Mouse (Mus musculus): ENCODE results near the gene Dcakd.
A peak's percentile ranks its signal among the peaks of the same experiment; 100 is the strongest.

Dcakd gene

DNA sequence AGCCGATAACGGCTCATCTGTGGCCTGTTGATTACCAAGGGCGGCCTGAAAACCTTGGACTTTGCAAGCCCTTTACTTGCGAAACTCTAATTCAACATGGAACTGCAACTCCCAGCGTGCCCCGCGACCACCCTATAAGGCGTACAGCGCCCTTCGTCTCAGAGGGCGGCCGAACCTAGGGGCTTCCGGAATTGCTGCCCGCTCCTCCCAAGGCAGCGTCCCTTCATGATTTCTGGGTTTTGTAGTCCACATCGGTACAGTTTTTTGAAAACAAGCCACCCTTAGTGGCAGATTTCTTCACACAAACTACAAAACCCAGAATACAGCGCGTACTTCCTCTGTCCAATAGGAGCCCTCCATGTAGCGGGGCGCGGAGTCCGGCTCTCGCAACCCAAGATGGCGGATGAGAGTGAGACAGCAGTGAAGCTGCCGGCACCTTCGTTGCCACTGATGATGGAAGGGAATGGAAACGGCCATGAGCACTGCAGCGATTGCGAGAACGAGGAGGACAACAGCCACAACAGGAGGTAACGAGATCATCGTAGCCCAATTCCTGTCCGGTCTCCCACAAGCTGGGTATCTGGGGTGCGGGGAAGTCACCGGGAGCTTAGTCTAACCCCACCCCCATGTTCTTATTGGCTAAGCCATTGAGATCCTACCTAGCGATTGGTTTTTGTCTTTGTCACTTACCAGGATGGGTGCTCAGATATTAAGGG is at the start of gene Dcakd, which contains the start of gene Nmt1:
Gene Dcakd (minus strand): TSS at position 158 of the 716 bp plus-strand sequence.
Gene Nmt1 (plus strand): TSS at position 15 of the 716 bp plus-strand sequence.
- peak; percentile 97 for DNase-seq (ENCODE audit: low read depth, low spot score)

DNA sequence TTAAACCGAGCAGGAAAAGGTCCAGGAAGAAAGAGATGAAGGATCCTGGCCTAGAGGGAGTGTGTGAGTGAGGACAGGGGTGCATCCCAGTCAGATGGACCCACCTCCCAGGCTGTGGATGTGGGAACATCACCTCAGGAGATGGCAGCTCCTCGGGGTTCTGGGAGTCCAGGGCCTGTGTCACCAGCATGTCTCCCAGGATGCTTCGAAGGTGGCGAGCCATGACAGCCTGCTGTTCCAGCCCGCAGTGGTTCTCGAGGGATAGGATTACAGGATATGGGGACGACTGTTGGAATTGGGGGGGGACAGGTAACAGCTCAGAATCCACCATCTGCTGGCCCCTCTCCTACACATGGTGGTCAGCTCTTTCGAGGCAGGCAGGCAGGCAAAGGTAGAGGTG is 48.4 kb upstream of the Dcakd start:
- no peak for DNase-seq (ENCODE audit: low read depth, low spot score)

DNA sequence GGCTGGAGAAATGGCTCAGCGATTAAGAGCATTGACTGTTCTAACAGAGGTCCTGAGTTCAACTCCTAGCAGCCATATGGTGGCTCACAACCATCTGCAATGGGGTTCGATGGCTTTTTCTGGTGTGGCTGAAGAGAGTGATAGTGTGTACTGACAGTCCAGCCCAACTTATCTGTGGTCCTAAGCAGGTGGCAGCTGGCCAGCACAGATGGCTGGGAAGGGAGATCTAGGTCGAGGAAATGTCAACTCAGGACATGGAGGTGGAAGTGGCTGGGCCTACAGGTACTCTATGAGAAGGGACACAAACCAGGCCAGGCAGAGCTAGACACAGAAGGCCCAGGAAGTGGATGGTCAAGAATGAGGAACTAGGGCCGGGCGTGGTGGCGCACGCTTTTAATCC is 47.9 kb upstream of the Dcakd start:
- no peak for DNase-seq (ENCODE audit: low read depth, low spot score)

DNA sequence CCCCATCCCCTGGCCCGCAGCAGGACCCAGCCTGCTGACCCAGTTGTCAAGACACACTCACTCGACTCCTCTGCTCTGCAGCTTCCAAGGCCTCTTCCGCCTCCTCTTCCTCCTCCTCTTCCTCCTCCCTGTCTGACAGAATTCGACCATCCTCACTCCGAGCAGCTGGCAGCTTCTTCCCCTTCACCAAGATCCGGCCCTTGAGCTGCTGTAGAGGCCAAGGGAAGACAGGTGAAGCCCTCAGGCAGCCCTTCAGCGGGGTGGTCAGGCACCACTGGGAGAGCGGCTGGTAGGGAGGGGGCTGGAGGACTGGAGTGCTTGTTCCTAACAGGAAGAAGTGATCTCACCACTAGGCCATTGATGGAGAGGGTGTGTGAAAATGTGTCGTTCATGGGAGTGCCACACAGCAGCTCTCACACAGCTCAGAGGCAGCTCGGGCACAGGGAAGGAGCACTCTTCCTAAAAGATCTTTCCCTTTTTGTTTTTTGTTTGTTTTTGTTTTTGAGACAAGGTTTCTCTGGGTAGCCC is 46.7 kb upstream of the Dcakd start:
- no peak for DNase-seq (ENCODE audit: low read depth, low spot score)

DNA sequence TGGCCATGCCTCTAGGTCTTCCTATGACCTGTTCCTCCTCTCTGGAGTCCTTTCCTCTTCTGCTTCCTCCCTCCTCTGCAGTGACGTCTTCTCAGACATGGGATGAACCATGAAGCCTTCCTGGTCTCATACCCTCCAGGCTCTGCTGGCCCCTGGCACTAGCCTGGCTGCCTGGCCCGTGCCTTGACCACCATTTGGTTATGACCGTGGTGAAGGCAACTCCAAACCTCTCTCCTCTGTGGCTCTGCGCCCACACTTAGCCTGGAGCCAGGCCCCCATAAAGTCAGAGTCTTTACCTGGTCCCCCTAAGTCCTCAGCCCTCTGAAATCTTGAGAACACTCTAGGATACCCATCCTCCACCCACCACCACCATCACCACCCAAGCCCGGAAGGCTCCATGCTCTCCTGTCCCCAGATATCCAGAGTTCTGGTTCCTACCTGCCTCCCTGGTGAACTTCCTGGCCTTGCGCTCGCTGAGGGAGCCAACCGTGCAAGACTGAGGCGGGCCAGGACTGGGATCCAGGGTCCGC is 46.1 kb upstream of the Dcakd start:
- no peak for DNase-seq (ENCODE audit: low read depth, low spot score)

DNA sequence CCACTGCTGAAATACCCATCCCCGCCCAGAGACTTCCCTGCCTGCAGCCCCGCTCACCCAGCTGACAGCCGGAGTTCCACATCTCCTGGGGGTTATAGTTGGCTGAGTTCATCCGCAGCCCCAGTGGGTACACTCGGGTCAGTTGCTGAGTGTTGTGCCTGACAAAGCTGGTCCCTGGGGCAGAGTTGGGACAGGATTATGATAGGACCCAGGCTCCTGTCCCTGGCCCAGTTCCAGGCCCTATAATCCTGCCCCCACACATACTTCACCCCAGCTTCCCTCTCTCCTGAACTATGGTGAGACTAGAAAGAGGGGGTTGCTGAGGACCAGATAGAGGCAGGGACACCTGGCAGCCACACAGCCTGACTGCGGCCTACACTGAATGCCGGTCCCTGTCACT is 45.5 kb upstream of the Dcakd start:
- no peak for DNase-seq (ENCODE audit: low read depth, low spot score)

DNA sequence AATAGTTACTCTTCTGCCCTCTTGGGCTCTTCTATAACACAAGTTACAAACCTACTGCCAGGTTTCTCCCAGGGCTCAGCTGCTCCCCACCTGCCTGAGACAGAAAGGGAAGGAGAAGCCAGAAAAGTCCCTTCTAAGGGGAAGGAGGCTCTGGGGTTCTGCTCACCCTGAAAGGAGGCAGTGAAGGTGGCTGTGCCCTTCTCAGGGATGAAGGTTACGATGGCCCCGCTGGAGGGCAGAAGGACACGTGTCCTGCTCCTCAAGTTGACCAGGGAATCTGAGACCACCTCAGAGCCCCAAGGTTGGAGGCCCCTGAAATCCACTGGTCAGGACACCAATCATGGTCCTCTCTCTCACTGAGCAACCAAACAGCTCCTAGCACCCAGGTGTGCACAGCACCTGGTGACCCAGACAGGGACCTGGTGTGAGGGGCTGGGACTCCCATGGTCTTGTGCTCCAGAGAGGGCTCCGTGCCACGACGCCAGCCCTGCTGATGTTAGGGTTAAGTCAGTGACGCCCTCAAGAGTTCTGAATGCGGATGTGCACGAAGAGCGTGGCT is 42.3 kb upstream of the Dcakd start:
- DNase-seq (ENCODE audit: low read depth, low spot score): no peak

DNA sequence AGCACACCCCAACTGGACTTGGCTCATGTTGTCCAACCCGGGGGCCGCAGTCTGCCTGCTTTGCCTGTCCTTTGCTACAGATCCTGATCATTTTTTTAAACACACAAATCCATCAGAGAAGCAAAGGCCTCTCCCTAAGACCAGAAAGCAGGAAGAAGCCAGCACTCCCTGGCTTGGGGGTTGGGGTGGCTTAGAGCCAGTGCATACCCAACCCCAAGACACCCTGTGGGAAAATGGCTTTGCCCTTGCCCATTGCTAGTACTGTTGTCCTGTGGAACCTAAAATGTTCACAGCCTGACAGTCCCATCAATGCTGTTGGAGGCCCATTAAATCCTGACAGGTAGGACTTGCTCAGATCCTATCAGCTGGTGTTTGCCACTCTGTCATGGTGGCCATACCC is 41.6 kb upstream of the Dcakd start:
- DNase-seq (ENCODE audit: low read depth, low spot score): no peak

DNA sequence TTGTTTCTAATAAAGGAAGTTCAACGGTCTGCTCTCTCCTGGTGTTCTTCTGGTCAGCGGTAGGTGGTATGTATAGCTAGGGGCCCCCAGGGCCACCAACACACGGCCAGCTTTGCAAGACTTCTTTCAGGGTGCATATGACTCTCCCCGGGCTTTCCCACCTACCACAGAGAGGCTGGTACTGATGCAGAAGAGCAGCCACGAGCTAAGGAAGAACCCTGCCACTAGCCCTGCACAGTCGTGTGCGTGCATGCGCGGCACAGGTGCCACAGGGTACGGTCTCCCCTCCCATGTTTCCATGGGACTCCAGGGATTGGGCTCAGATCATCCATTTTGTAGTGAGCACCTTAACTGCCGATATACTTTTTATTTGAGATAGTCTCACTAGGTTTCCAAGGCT is 40.8 kb upstream of the Dcakd start:
- no peak for DNase-seq (ENCODE audit: low read depth, low spot score)

DNA sequence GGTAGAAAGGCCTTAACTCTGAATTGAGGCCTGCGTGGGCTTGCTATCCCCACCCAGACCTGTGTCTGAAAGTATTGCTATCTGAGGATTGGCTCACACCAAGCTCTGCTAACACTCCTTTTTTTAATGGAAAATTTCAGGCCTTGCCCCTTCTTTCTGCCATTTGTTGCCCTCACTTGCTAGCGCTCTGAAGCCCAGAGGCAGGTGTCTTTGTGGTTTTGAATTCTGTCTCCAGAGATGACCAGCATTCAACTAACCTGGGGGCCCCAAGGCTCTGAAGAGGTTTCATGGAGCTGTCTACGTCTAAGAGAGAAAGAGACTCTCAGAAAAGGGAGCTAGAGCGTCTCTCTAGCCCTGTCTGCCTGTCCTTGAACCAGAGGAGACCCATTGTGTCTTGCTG is 40.1 kb upstream of the Dcakd start:
- no peak for DNase-seq (ENCODE audit: low read depth, low spot score)

DNA sequence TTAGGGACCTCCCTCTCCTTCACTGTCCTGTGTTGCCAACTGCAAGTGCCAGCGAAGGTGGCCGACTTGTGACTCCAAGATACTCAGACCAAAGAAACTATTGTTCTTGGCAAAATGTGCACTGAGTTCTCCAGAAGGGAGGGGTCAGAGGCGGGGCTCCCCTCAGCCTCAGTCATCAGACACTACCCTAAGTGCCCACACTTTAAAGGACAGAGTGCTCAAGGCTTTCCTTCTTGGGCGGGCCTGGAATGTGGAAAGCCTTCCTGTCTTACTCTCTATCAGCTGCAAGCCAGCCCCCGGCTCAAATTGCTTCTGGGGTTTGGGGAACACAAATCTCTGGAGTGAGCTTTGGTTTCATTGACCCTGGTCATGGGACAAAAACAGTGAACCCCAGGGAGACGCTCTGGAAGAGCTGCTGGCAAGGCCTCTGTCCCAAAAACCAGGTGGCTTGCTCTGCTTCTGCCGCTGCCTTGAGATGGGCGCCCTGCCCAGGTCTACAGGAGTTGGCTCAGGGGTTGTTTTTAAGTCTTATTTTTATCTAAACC is 39.4 kb upstream of the Dcakd start:
- no peak for DNase-seq (ENCODE audit: low read depth, low spot score)

DNA sequence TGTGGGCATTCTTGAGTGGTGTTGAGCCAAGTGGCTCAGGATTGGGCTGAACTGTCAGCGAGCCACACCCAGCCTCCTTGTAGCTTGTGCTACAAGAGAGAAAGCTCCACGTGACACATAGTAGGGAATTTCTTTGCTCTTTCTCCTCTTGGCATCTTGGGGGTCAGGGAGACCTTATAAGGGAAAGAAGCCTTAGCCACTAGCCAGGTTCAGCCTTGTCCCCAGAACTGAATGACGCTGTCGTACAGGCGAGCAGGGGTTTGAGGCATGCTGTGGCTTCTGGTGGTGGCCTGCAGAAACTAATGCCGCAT is 38.9 kb upstream of the Dcakd start:
- DNase-seq (ENCODE audit: low read depth, low spot score): no peak

DNA sequence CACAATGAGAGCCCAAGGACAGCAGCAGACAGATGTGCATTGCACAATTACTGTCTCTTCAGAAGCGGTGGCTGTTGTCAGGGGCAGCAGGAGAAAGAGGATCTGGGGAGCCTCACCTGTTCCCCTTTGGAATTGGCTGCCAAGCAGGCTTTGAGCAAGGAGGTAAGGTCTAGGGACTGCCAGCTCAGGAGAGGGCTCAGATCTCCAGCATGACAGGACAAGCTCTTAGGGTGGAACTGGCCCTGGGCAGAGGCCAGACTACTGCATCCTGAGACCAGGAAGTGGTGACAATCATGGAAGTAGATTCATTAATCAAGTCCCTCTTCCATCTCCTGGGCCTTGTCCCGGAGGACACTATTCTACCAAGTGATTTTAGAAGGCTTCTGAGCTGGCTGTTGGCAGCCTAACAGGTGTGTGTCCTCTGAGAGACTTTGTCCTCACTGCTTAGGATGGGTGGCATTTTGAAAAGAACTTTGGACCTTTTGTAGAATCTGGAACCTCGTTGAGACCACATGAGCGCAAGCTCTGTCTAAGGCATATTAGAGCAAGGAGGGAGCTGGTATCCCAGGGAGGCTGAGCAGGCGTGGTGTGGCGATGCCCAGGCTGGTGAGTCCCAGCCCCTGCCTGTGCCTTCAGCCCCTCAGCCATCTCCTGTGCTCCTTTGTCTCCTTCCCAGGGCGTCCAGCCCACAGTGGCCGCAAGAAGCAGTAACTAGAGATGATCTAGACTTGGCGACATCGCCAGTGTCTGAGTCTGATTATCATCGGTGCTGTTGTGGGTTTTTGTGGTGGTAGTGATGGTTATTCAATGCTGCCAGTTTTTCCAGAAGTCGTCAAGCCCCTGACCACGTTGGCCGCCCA is 38.3 kb upstream of the Dcakd start:
- DNase-seq (ENCODE audit: low read depth, low spot score): no peak

DNA sequence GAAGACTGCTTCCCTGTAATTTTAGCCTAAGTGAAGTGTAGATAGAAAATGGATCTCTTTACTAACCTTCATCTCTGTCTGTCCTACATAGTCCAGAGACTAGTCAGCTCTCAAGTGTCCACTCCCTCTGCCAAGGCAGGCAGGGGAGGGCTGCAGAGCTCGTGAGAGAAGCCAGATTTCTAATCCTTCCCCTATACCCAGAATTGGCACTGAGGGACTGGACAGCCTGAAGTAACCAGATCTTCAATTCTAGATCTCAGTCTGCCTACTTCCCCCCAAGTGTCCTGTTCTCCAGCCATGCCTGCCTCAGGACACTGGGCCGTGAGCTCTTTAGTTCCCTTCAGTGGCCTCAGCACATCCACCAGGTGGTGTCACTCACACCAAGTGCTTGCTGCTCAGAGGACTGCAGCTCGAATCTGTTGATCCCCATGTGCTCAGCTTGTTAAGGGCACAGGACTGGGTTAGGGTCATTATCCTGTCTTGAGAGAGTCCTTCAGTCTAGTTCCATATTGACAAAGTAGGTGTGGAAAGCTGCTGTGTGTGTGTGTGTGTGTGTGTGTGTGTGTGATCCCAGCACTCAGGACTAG is 30.5 kb upstream of the Dcakd start:
- no peak for DNase-seq (ENCODE audit: low read depth, low spot score)

DNA sequence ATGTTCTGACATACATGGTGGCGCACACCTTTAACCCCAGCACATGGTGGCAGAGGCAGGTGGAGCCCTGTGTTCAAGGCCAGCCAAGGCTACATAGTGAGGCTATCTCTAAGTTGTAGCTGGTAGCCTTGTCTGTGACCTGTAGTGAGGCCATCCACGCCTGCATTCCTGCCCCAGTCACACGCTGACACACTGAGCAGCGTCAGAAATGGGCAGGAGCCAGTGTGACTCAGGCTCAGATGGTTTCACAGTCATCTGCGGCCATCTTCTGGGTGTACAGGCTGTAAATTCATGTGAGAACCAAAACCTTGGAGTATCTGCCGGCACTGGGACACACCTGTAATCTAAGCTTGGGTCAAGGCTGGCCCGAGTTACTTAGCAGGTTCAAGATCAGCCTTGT is 28.5 kb upstream of the Dcakd start:
- no peak for DNase-seq (ENCODE audit: low read depth, low spot score)

DNA sequence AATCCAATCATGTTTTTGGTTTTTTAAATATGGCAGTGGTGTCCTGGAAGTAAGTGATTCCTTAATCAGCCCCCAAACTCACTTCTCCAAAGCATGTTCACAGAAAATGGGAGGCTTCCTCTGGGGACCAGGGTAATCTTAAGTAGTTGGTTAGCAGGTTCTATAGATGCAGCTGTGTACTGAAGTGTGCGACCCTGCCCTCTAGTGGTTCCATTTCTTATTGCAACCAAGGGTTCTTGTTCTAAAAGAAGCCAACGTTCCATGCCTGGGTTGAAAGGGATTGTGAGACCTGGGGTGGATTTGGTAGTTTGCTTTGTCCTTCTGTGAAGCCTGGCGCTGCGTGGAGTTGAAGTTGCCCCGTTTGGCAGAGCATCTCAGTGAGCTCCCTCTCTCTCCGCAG is 26.7 kb upstream of the Dcakd start:
- peak; percentile 68 for DNase-seq (ENCODE audit: low read depth, low spot score)

DNA sequence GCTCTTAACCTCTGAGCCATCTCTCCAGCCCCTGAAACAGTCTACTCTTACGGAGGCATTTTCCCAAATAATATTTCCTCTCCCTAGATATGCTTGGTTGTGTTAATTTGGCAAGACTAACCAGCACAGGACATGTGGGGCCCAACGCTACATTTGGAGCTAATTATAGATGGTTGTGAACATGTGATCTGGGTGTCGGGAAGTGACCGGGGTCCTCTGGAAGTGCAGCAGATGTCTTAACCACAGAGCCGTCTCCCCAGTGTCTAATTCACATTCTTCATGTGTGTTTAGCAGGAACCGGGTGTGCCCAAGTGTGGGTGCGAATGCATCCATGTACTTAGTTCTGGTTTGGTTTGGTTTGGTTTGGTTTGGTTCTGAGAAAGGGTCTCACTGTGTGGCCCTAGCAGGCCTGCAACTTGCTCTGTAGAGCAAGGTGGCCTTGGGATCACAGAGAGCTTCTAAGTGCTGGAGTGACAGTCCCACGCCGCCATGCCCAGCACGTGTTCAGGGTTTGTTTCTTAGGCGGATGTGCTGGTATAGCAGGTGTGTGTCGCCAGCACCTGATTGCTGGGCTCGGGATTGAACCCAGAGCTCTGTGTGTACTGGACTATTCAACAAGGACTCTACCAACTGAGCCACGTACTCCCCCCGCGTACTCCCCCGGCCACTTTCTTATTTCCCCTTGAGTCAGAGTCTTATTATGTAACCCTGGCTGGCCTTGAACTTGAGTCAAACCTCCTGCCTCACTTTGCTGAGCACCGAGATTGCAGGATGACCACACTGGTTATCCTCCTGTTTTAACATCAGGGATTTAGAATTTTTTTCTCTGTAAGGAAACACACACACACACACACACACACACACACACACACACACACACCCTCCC is 25.3 kb upstream of the Dcakd start:
- DNase-seq (ENCODE audit: low read depth, low spot score): no peak

DNA sequence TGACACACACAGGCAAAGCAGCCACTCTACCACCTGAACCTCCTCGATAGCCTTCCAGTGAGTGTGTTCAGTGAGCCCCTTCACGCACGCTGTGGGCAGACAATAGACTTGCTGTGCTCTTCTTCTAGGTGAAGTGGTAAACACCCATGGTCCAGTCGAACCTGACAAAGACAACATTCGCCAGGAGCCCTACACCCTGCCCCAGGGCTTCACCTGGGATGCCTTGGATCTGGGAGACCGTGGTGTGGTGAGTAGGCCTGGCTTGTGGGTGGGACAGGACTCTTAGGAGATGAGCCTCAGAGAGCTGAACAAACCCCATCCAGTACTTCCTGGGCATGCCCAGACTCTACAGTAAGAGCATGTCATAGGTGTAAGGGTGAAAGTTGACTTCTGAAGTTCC is 23.9 kb upstream of the Dcakd start:
- DNase-seq (ENCODE audit: low read depth, low spot score): no peak

DNA sequence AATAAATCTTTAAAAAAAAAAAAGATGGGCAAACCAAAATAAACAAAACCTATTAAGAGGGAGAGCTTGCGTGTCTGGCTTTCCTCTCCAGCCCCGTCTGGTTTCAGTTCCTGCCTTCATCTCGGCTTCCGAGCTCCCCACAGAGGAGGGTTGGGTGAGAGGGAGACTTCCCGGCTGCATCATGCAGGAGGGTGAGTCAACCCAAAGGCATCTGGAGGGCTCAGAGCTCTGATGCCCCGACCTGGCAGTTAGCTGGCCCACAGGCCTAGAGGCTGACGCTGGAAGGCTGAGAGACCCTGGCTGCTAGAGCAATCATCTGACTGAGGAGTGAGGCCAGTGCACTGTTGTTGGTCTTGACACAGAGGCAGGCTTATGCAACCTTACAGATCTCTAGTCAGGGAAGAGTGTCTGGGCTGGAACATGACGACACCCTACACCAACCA is 23.1 kb upstream of the Dcakd start:
- no peak for DNase-seq (ENCODE audit: low read depth, low spot score)

DNA sequence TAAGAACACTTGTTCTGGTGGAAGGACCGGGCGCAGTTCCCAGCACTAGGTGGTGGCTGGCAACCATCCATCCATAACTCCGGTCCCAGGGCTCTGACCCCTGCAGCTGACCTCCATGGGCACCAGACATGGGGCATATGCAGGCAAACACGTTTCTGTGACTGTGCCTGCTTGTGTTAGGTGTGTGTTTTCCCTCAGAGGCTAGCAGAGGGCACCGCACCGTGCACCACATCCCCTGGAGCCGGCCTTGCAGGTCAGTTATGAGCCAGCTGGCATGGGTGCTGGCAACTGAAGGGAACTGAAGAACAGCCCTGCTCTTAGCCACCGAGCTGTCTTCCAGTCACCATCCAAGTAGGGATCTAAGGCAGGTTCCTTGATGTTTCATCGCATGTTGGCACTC is 22.0 kb upstream of the Dcakd start:
- no peak for DNase-seq (ENCODE audit: low read depth, low spot score)

DNA sequence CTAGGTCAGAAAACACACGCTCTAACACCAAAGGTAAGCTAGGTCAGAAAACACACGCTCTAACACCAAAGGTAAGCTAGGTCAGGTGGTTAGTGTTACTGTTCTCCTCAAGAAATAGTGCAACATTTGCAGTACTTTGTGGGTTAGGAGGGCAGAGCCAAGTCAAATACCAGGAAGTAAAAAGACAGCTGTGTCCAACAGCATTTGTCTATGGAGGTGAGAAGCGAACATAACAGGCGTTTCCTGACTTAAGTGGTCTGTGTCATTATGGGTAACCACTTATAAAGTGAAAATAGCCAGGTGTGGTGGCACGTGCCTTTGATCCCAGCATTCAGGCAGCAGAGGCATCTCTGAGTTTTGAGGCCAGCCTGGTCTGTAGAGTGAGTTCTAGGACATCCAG is 21.5 kb upstream of the Dcakd start:
- DNase-seq (ENCODE audit: low read depth, low spot score): no peak

Data from WW6 (cell line).